Mouse (Mus musculus) myocyte (in vitro differentiated cells): ENCODE data around the gene Nifk.

Source experiments
- MAX ChIP-seq: IDR thresholded peaks from one replicate; pipeline ENCODE4 v1.6.1; 2011; ENCODE audit warnings: low read depth, mild to moderate bottlenecking, control low read depth
- MYOD1 ChIP-seq, 3 experiments: IDR thresholded peaks; one replicate each; pipeline ENCODE4 v1.6.1; 2011; ENCODE audit warnings: control low read depth in 2 of 3, low read depth in 2 of 3, mild to moderate bottlenecking in 2 of 3, moderate library complexity in 1 of 3; ENCODE audit not compliant: insufficient read length in 2 of 3, control insufficient read depth in 1 of 3
- MYOG ChIP-seq, 3 experiments: IDR thresholded peaks; one replicate each; pipeline ENCODE4 v1.6.1; 2011; ENCODE audit warnings: control low read depth in 2 of 3, low read depth in 2 of 3, mild to moderate bottlenecking in 2 of 3; ENCODE audit not compliant: insufficient read length in 2 of 3, control insufficient read depth in 1 of 3, insufficient read depth in 1 of 3
- POLR2A ChIP-seq: IDR thresholded peaks from one replicate; pipeline ENCODE4 v1.6.1; 2011; ENCODE audit warnings: low read depth, mild to moderate bottlenecking, control low read depth, moderate library complexity; ENCODE audit not compliant: insufficient read length
- POLR2AphosphoS2 ChIP-seq: IDR thresholded peaks from one replicate; pipeline ENCODE4 v1.6.1; 2011; ENCODE audit warnings: low read depth, control low read depth; ENCODE audit not compliant: insufficient read length
- REST ChIP-seq: IDR thresholded peaks from one replicate; pipeline ENCODE4 v1.6.1; 2011; ENCODE audit warnings: mild to moderate bottlenecking, control low read depth, moderate library complexity; ENCODE audit not compliant: insufficient read depth, insufficient read length
- SRF ChIP-seq: IDR thresholded peaks from one replicate; pipeline ENCODE4 v1.6.1; 2011; ENCODE audit warnings: low read depth; ENCODE audit not compliant: control insufficient read depth, insufficient read length
- TCF12 ChIP-seq: IDR thresholded peaks from one replicate; pipeline ENCODE4 v1.6.1; 2011; ENCODE audit warnings: mild to moderate bottlenecking, control low read depth; ENCODE audit not compliant: poor library complexity, insufficient read depth, severe bottlenecking
- TCF3 ChIP-seq: IDR thresholded peaks from one replicate; pipeline ENCODE4 v1.6.1; 2011; ENCODE audit warnings: low read depth, control low read depth; ENCODE audit not compliant: insufficient read length
- USF1 ChIP-seq: IDR thresholded peaks from one replicate; pipeline ENCODE4 v1.6.1; 2011; ENCODE audit warnings: low read depth, mild to moderate bottlenecking, control low read depth, moderate library complexity

DNA sequence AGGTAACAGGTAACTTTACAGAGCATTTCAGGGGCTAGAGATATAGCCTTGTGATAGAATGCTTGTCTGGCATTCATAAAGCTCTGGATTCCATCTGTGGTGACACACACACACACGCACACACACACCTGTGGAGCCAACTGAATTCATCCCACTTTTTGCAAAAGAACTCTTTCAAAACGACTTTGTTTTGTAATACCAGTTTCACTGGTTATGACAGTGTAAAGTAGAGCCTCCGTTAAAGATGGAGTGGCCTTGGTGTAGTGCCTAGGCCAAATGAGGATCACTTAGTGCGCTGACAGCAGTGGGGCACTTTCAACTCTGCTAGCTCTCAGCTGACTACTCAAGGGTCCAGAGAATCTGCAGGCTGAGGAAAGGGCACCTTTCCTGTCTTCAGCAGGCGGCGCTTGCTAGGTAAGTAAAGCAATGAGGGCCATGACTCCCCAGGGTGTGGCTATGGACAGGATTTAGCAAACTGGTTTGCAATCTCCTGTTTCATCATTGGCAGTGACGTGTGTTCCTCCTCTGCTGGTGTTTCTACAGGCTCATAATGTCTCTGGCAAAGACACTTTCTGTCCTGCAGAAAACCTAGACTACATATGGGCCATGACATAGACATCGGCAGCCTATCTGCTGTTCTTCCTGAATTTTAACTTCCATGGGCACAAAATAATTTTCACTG lies 58.6 kb downstream of the Nifk start:
- no peak for TF ChIP-seq POLR2A
- no peak for TF ChIP-seq TCF12
- no peak for TF ChIP-seq MYOG (IDR thresholded peaks at IDR 0.05; ENCODE audit: control insufficient read depth in 1 of 3, insufficient read depth in 1 of 3, insufficient read length in 2 of 3, low read depth in 2 of 3)
- TF ChIP-seq USF1 = no peak
- TF ChIP-seq REST = no peak
- TF ChIP-seq POLR2AphosphoS2 = no peak
- TF ChIP-seq SRF = no peak
- TF ChIP-seq MYOD1 (IDR thresholded peaks at IDR 0.05; ENCODE audit: control insufficient read depth in 1 of 3, insufficient read length in 2 of 3, low read depth in 2 of 3) = no peak
- no peak for TF ChIP-seq TCF3
- TF ChIP-seq MAX = no peak
